Mouse (Mus musculus) stomach, postnatal 0 days (tissue): Measurements from ENCODE around the gene Dtx3. TPM values are rescaled to one million over a fixed set of nuclear protein-coding genes. Genes with fewer than 3 reads are reported as not detected.
A peak's percentile ranks its signal among the peaks of the same experiment; 100 is the strongest.

Experiments used
- ATAC-seq: fragments of 200-750 bp; cut with Nextera tagmentation; 2 replicates; pipeline ENCODE4 v1.8.0; 2017; ENCODE audit not compliant: low FRiP score, low TSS enrichment
- DNase-seq: peaks from one replicate; pipeline ENCODE4 v3.0.0-alpha.2; 2016; ENCODE audit warnings: low spot score
- H3K27ac ChIP-seq: fragments of 300-500 bp; sonication (generic); replicated peaks from 2 replicates; pipeline ENCODE4 v1.5.1; 2014; ENCODE audit warnings: mild to moderate bottlenecking, control low read depth
- H3K27me3 ChIP-seq: fragments of 300-500 bp; sonication (generic); 2 replicates; pipeline ENCODE4 v1.6.1; 2014; ENCODE audit warnings: low read length; ENCODE audit not compliant: control insufficient read depth, insufficient read depth
- H3K36me3 ChIP-seq: fragments of 300-500 bp; sonication (generic); 2 replicates; pipeline ENCODE4 v1.6.1; 2014; ENCODE audit warnings: low read length, mixed read lengths; ENCODE audit not compliant: control insufficient read depth, insufficient read depth
- H3K4me1 ChIP-seq: fragments of 300-500 bp; sonication (generic); replicated peaks from 2 replicates; pipeline ENCODE4 v1.6.1; 2014; ENCODE audit warnings: antibody characterized with exemption; ENCODE audit not compliant: control insufficient read depth, insufficient read depth
- H3K4me2 ChIP-seq: fragments of 300-500 bp; sonication (generic); replicated peaks from 2 replicates; pipeline ENCODE4 v1.6.1; 2014; ENCODE audit warnings: low read depth, mild to moderate bottlenecking, control low read depth, moderate library complexity
- H3K4me3 ChIP-seq: fragments of 300-500 bp; sonication (generic); 2 replicates; pipeline ENCODE4 v1.5.1; 2014; ENCODE audit warnings: low read depth, low read length, control low read depth
- H3K9ac ChIP-seq: fragments of 300-500 bp; sonication (generic); 2 replicates; pipeline ENCODE4 v1.6.1; 2014; ENCODE audit warnings: mild to moderate bottlenecking, low read length, control low read depth, mixed read lengths
- H3K9me3 ChIP-seq: fragments of 300-500 bp; sonication (generic); 2 replicates; pipeline ENCODE4 v1.6.1; 2016; ENCODE audit warnings: low read length; ENCODE audit not compliant: control insufficient read depth
- CTCF ChIP-seq: IDR thresholded peaks from 2 replicates; pipeline ENCODE4 v1.5.1; 2016; ENCODE audit warnings: antibody characterized with exemption, low read depth, mild to moderate bottlenecking, moderate library complexity
- EP300 ChIP-seq: optimal IDR thresholded peaks from 2 replicates; pipeline ENCODE3; 2016; ENCODE audit warnings: antibody characterized with exemption
- WGBS: fragments of 180-500 bp; shearing (Covaris S2); extraction: QIAGEN DNeasy Blood & Tissue Kit; methylation state at CpG from one replicate; pipeline ENCODE4 v1.1.7; 2014; 5-methylcytosine and 5-hydroxymethylcytosine counted together
- polyA plus RNA-seq: library from polyadenylated mRNA; unstranded; fragments of >200 nt; fragmentation: Nextera tagmentation; extraction: Ambion mirVana; gene quantifications from 2 replicates; pipeline ENCODE4 v1.2.1, GENCODE M21; 2015

Dtx3 gene
- polyA plus RNA-seq, 1 experiment from 2014 or later = 27.8 TPM

- DNase-seq (no peak), ATAC-seq (no peak)
- 70% methylated on average over 3 of the region's 3 CpGs for WGBS
- TF ChIP-seq EP300 (no peak), CTCF (no peak)
- no peak overlapping the region for H3K27ac ChIP-seq
- H3K9me3 ChIP-seq = no peaks in the 10 kb centered on the region
- H3K36me3 ChIP-seq = no peaks in the 10 kb centered on the region
- H3K4me2 ChIP-seq = no peak overlapping the region
- no peak overlapping the region for H3K9ac ChIP-seq
- no peak overlapping the region for H3K4me3 ChIP-seq
- no peaks in the 10 kb centered on the region for H3K27me3 ChIP-seq
- H3K4me1 ChIP-seq = 0 out of 2 replicates have a peak, but pooled peaks cover 4% of the 10 kb centered on the region
These were observed 34.8 kb downstream of the Dtx3 start for GRCm38 (mm10) chr10:127160728-127161127.

GRCm38 (mm10) chr10:127160081-127160480 lies 35.4 kb downstream of the Dtx3 start:
- ATAC-seq (no peak), DNase-seq (no peak)
- H3K9me3 ChIP-seq = no peaks in the 10 kb centered on the region
- H3K4me1 ChIP-seq = no peaks in the 10 kb centered on the region
- WGBS = 77% methylated on average over 9 of the region's 9 CpGs
- H3K4me3 ChIP-seq = no peak overlapping the region
- TF ChIP-seq CTCF = no peak
- TF ChIP-seq EP300 = no peak
- H3K36me3 ChIP-seq = no peaks in the 10 kb centered on the region
- H3K27me3 ChIP-seq = no peaks in the 10 kb centered on the region
- H3K27ac ChIP-seq = no peak overlapping the region
- no peak overlapping the region for H3K9ac ChIP-seq
- H3K4me2 ChIP-seq = no peak overlapping the region

GRCm38 (mm10) chr10:127158471-127158870 lies 37.1 kb downstream of the Dtx3 start:
- Histone ChIP-seq H3K36me3 (no peaks in the 10 kb centered on the region), H3K9ac (no peak overlapping the region), H3K27ac (no peak overlapping the region), H3K4me1 (no peaks in the 10 kb centered on the region), H3K27me3 (no peaks in the 10 kb centered on the region), H3K4me2 (no peak overlapping the region), H3K4me3 (no peak overlapping the region), H3K9me3 (no peaks in the 10 kb centered on the region)
- 63% methylated on average over 3 of the region's 3 CpGs for WGBS
- DNase-seq = no peak
- ATAC-seq = no peak
- TF ChIP-seq CTCF = no peak
- TF ChIP-seq EP300 = no peak

- Histone ChIP-seq H3K27ac (peak overlapping the region; percentile 45; the same call in 1 of the 2 replicates), H3K36me3 (no peaks in the 10 kb centered on the region), H3K9ac (no peak overlapping the region), H3K4me1 (no peaks in the 10 kb centered on the region), H3K9me3 (no peaks in the 10 kb centered on the region), H3K27me3 (no peaks in the 10 kb centered on the region), H3K4me3 (no peak overlapping the region), H3K4me2 (no peak overlapping the region)
- whole genome bisulfite sequencing = 38% methylated on average over 1 of the region's 1 CpGs
- TF ChIP-seq CTCF = no peak
- no peak for ATAC-seq
- DNase-seq = no peak
These were observed 39.0 kb downstream of the Dtx3 start for GRCm38 (mm10) chr10:127156511-127156910.

- ATAC-seq (peak; percentile 71), DNase-seq (no peak)
- 56% methylated on average over 1 of the region's 1 CpGs for WGBS
- TF ChIP-seq EP300 (no peak), CTCF (no peak)
- no peak overlapping the region for H3K4me2 ChIP-seq
- peak overlapping the region; percentile 65; the same call in 1 of the 2 replicates for H3K27ac ChIP-seq
- H3K4me3 ChIP-seq = no peak overlapping the region
- H3K9me3 ChIP-seq = no peaks in the 10 kb centered on the region
- H3K36me3 ChIP-seq = no peaks in the 10 kb centered on the region
- H3K9ac ChIP-seq = no peak overlapping the region
- no peaks in the 10 kb centered on the region for H3K27me3 ChIP-seq
- H3K4me1 ChIP-seq = no peaks in the 10 kb centered on the region
These were observed 39.4 kb downstream of the Dtx3 start for GRCm38 (mm10) chr10:127156089-127156488.

GRCm38 (mm10) chr10:127154652-127155051 lies 40.9 kb downstream of the Dtx3 start:
- TF ChIP-seq EP300 = no peak
- no peak for TF ChIP-seq CTCF
- Histone ChIP-seq H3K36me3 (no peaks in the 10 kb centered on the region), H3K27me3 (no peaks in the 10 kb centered on the region), H3K4me1 (no peaks in the 10 kb centered on the region), H3K9me3 (no peaks in the 10 kb centered on the region), H3K4me3 (no peak overlapping the region), H3K9ac (no peak overlapping the region), H3K27ac (no peak overlapping the region), H3K4me2 (no peak overlapping the region)
- ATAC-seq = no peak
- DNase-seq = no peak
- WGBS = 85% methylated on average over 5 of the region's 5 CpGs

GRCm38 (mm10) chr10:127154241-127154640 lies 41.3 kb downstream of the Dtx3 start:
- no peak overlapping the region for H3K27ac ChIP-seq
- no peak overlapping the region for H3K4me2 ChIP-seq
- no peak overlapping the region for H3K4me3 ChIP-seq
- H3K9me3 ChIP-seq = no peaks in the 10 kb centered on the region
- no peaks in the 10 kb centered on the region for H3K4me1 ChIP-seq
- WGBS = 69% methylated on average over 2 of the region's 2 CpGs
- DNase-seq (no peak), ATAC-seq (no peak)
- H3K27me3 ChIP-seq = no peaks in the 10 kb centered on the region
- no peaks in the 10 kb centered on the region for H3K36me3 ChIP-seq
- no peak overlapping the region for H3K9ac ChIP-seq
- TF ChIP-seq EP300 (no peak), CTCF (no peak)
